Mouse (Mus musculus) urinary bladder, adult 2 months (tissue): ENCODE measurements around the gene Pram1. TPM values are rescaled to one million over a fixed set of nuclear protein-coding genes. Genes with fewer than 3 reads are reported as not detected.
"Not testable (repeated sequence)": the region's sequence is repeated elsewhere in the genome, so short reads cannot be mapped to it uniquely, and the experiment has no call there.

Experiments used
- DNase-seq: peaks from one replicate; pipeline ENCODE4 v3.0.0; 2022; ENCODE audit warnings: low spot score
- polyA plus RNA-seq: library from polyadenylated mRNA; depleted of rRNA; stranded (reverse); fragments of >200 nt; gene quantifications from 2 replicates; pipeline ENCODE4 v1.2.3, GENCODE M21; 2012; rRNA removed

Gene Pram1
- 1.4 and 1.8 TPM in 2 replicates for polyA plus RNA-seq

- DNase-seq: no peak
Observed at GRCm38 (mm10) chr17:33637516-33638276, at the start of gene Pram1. Gene Pram1, plus strand, starts transcription at chr17:33638056.

- no peak for DNase-seq
Observed at GRCm38 (mm10) chr17:33597271-33597670, 40.6 kb upstream of the Pram1 start.

GRCm38 (mm10) chr17:33598506-33598905 lies 39.4 kb upstream of the Pram1 start:
- DNase-seq: no peak

- DNase-seq: no peak
Observed at GRCm38 (mm10) chr17:33599836-33600475, 37.9 kb upstream of the Pram1 start.

- no peak for DNase-seq
Observed at GRCm38 (mm10) chr17:33600831-33601230, 37.0 kb upstream of the Pram1 start.

GRCm38 (mm10) chr17:33601947-33602346 lies 35.9 kb upstream of the Pram1 start:
- DNase-seq: no peak

GRCm38 (mm10) chr17:33607273-33607672 lies 30.6 kb upstream of the Pram1 start:
- no peak for DNase-seq

- DNase-seq: no peak
Observed at GRCm38 (mm10) chr17:33610548-33610947, 27.3 kb upstream of the Pram1 start.

GRCm38 (mm10) chr17:33613726-33614125 lies 24.1 kb upstream of the Pram1 start:
- not testable (repeated sequence) for DNase-seq

GRCm38 (mm10) chr17:33627281-33627680 lies 10.6 kb upstream of the Pram1 start:
- DNase-seq: no peak

GRCm38 (mm10) chr17:33628621-33629486 lies 9.0 kb upstream of the Pram1 start, which contains the start of gene Zfp414:
Gene Zfp414, plus strand, starts transcription at chr17:33629090.
- peak; percentile 86 for DNase-seq

GRCm38 (mm10) chr17:33629487-33630125 lies 8.2 kb upstream of the Pram1 start:
- no peak for DNase-seq

GRCm38 (mm10) chr17:33630171-33630895 lies 7.5 kb upstream of the Pram1 start:
- no peak for DNase-seq

GRCm38 (mm10) chr17:33631236-33631635 lies 6.6 kb upstream of the Pram1 start:
- DNase-seq: no peak

GRCm38 (mm10) chr17:33631796-33632195 lies 6.1 kb upstream of the Pram1 start:
- DNase-seq: no peak

- DNase-seq: no peak
Observed at GRCm38 (mm10) chr17:33637038-33637437, 818 bp upstream of the Pram1 start.

GRCm38 (mm10) chr17:33639743-33640142 lies 1.9 kb downstream of the Pram1 start:
- no peak for DNase-seq

- DNase-seq: no peak
Observed at GRCm38 (mm10) chr17:33644068-33644467, 6.2 kb downstream of the Pram1 start.

GRCm38 (mm10) chr17:33645073-33645472 lies 7.2 kb downstream of the Pram1 start:
- no peak for DNase-seq

- DNase-seq: no peak
Observed at GRCm38 (mm10) chr17:33649781-33650475, 12.1 kb downstream of the Pram1 start.
